Mouse (Mus musculus): ENCODE data around the gene Prss23. TPM values are rescaled to one million over a fixed set of nuclear protein-coding genes. Genes with fewer than 3 reads are reported as not detected.

Prss23 gene
- 5.2 and 6.6 TPM in 2 replicates for polyA plus RNA-seq (2012; rRNA removed)

DNA sequence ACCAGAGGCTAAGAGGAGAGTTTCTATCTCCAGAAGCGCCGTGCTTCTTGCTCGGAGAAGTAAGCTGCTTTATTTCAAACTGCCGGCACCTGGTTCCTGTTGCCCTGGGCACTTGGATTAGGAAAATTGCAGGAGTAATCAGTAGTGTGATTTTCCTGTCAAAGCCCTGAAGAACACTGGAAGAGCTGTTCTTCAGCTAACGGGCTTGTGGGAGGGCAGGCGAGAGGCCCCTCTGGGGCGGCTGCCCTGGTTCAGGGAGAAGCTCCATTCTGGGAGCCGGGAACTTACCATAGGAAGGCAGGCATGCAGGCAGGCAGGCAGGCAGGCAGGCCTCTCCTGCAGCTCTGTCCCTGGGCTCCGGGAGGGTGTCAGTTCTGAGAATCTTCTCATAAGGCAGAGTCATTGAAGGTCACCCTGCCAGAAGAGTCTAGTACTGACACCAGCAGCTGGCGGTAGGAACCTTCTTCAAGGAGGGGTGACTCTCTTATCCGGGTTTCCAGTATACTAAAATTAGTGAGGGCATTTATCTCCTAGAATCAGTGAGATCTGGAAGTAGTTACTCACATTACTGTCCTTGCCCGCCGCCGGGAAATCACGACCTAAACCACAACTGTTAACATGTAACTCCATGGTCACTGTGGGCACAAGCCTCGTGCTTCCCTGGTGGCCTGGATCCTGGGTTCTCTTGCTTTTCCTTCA, at the start of gene Prss23:
Gene Prss23 (minus strand): TSS at position 457 of the 699 bp plus-strand sequence.

Other genes with a start within 250 kb of the Prss23 start
- gene Tmem135, start 123.0 kb downstream of the Prss23 start, polyA plus RNA-seq (2012; rRNA removed), result 21.7 and 24.7 TPM in 2 replicates
- gene Fzd4, start 122.8 kb downstream of the Prss23 start, polyA plus RNA-seq (2012; rRNA removed), result 4.7 and 5.3 TPM in 2 replicates
- gene Me3, start 105.2 kb upstream of the Prss23 start, polyA plus RNA-seq (2012; rRNA removed), result 0.08 and 0.11 TPM in 2 replicates

Measured in liver, embryonic 18 days (tissue).